Mouse (Mus musculus): ENCODE measurements at regions not wholly inside any gene's neighbourhood (a gene's known extent, or its start where the extent isn't known, plus 50 kb on each side); places are given as distances from the start of the nearest gene placed in this dataset.

- TF ChIP-seq CTCF (IDR thresholded peaks at IDR 0.05; ENCODE audit: borderline replicate concordance, insufficient read depth, low read depth, low read length) (no peak), POLR2A (IDR thresholded peaks at IDR 0.05; ENCODE audit: borderline replicate concordance, insufficient read depth, low read length) (no peak)
These were observed 193.5 kb upstream of the Epha4 start for GRCm38 (mm10) chr1:77708202-77709020.
